Mouse (Mus musculus) heart, postnatal 14 days (tissue): Measurements from ENCODE around the gene Plekha6. TPM values are rescaled to one million over a fixed set of nuclear protein-coding genes. Genes with fewer than 3 reads are reported as not detected.

ENCODE experiments used
- DNase-seq, 2 experiments: peaks; one replicate each; pipeline ENCODE4 v3.0.0; 2021 to 2022
- intact Hi-C: fragments of 180-260 bp; cut with DNase I; formaldehyde crosslinking; loops from one replicate; pipeline ENCODE4 v1.15.1; 2025
- long read RNA-seq, 2 experiments: library from polyadenylated mRNA; stranded (forward); transcript quantifications; one replicate each; pipeline ENCODE4 v2.0.0; 2021
- total RNA-seq, 2 experiments: library from RNA; stranded (reverse); gene quantifications; 2 replicates each; pipeline ENCODE4 v1.2.3; 2021

The Plekha6 gene
- total RNA-seq: 10 to 100 TPM; 69.0 to 81.8 TPM
- long read RNA-seq, experiment 1, partial matches to known transcripts: 13 of 23 reads
- long read RNA-seq, experiment 1, other reads (novel, unspliced or antisense): 10 of 23 reads
- long read RNA-seq, experiment 2, partial matches to known transcripts: 7 of 22 reads
- long read RNA-seq, experiment 2, other reads (novel, unspliced or antisense): 14 of 22 reads

GRCm38 (mm10) chr1:133163820-133164431 is at the start of gene Plekha6:
Gene Plekha6, plus strand, starts transcription at chr1:133164210.
- DNase-seq: peak; percentile 40 to 43
- intact Hi-C loops: no loop called here

DNA sequence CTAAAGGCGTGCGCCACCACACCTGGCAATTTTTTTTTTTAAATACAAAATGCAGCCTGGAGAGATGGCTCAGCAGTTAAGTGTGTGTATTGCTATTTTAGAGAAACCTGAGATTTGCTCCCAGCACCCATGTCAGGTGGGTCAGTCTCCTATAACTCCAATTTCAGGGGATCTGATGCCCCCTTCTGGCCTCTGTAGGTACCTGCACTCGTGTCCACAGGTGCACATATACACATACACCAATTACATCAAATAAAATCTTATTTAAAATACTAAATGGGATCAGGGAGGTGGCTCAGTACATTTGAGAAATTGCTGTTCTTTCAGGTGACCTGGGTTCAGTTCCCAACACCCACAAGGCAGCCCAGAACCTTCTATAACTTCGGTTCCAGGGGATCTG is 47.9 kb upstream of the Plekha6 start:
- DNase-seq: no peak
- intact Hi-C loops: no loop called here

DNA sequence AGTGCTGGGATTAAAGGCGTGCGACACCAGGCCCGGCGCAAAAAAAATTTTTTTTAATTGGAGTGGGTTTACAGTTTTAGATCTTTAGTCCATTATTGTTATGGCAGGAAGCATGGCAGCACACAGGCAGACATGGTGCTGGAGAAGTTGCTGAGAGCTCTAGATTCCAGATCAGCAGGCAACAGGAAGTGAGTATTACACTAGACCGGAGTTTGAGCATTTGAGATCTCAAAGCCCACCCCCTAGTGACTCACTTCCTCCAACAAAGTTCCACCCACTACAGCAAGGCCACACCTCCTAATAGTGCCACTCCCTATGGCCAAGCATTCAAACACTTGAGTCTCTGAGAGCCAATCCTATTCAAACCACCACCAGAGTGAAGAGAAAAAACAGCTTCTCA is 45.9 kb upstream of the Plekha6 start:
- intact Hi-C loops: no loop called here
- no peak for DNase-seq

- no peak for DNase-seq
- intact Hi-C loops: no loop called here
Measured at GRCm38 (mm10) chr1:133118844-133119243, 45.2 kb upstream of the Plekha6 start.

- DNase-seq: no peak
- intact Hi-C loops: no loop called here
Measured at GRCm38 (mm10) chr1:133119931-133120712, 43.9 kb upstream of the Plekha6 start.

DNA sequence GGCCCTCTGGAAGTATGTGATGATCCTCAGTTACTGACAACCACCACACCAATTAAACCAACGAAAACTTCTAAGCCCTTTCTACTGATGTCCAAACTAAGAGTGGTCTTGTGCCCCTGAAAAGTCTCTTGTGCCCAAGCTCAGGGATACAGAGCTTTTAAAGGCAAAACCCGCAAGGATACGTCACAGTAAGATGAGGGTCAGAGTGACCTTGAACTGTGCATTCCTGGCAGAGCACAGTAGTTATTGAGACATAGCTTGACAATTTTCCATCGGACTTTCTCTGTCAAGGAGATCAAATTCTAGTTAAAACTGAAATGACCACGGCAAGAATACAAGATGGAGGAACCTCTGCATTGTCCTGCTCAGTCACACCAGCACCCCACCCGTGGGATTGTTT is 42.8 kb upstream of the Plekha6 start:
- intact Hi-C loops: no loop called here
- no peak for DNase-seq

- intact Hi-C loops: no loop called here
- DNase-seq: no peak
Measured at GRCm38 (mm10) chr1:133124137-133124536, 39.9 kb upstream of the Plekha6 start.

GRCm38 (mm10) chr1:133125640-133126364 is 38.2 kb upstream of the Plekha6 start:
- intact Hi-C loops: no loop called here
- DNase-seq: no peak

DNA sequence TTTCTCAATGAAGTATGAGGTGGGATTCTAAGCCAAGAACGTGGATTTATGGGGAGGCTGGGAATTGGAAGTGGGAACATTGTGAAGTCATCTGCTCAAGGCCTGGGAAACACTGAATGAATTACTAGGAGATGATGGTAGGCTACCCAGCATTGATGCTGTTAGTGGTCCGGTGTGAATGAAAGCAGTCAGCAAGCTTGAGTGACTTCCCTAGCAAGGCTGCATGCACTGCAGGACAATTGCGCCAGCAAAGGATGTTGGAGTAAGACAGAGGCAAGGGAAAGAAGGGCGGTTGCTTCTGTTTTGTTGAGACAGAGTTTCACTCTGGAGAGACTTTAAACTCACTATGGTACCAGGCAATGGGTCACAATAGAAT is 37.7 kb upstream of the Plekha6 start:
- no peak for DNase-seq
- intact Hi-C loops: no loop called here

DNA sequence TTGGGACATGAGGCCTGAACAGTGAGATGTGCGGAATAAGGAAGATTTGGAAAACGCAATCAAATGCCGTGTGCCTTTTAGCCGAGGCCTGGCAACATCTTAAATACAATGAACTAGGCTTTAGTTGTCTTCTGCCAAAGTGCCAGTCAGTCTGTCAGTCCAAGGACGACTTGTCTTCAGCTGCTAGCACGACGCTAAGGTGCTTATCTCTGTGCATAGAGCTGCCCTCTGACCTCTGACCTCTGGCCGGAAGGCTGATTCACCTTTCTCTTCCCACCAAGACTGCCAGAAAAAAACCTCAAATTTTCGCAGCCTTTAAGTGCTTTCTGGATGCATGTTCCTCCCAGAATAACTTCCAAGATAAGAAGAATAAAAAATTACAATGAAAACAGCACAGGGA is 36.7 kb upstream of the Plekha6 start:
- DNase-seq: no peak
- intact Hi-C loops: no loop called here

- intact Hi-C loops: no loop called here
- no peak for DNase-seq
Measured at GRCm38 (mm10) chr1:133129471-133130221, 34.4 kb upstream of the Plekha6 start.

- peak; percentile 97 for DNase-seq
- intact Hi-C loops: no loop called here
Measured at GRCm38 (mm10) chr1:133130638-133131560, 33.1 kb upstream of the Plekha6 start, which contains the start of gene Ppp1r15b. Gene Ppp1r15b, plus strand, starts transcription at chr1:133131143.

GRCm38 (mm10) chr1:133131561-133131905 is 32.5 kb upstream of the Plekha6 start:
- intact Hi-C loops: no loop called here

GRCm38 (mm10) chr1:133131936-133132335 is 32.1 kb upstream of the Plekha6 start:
- intact Hi-C loops: no loop called here
- peak; percentile 27 to 31 for DNase-seq

More at GRCm38 (mm10) chr1:133131561-133131905, 32.5 kb upstream of the Plekha6 start:
- DNase-seq: no peak

GRCm38 (mm10) chr1:133132388-133133326 is 31.4 kb upstream of the Plekha6 start:
- peak in 1 of 2 experiments; percentile 10 for DNase-seq
- intact Hi-C loops: no loop called here

- intact Hi-C loops: no loop called here
- no peak for DNase-seq
Measured at GRCm38 (mm10) chr1:133133425-133133824, 30.6 kb upstream of the Plekha6 start.

DNA sequence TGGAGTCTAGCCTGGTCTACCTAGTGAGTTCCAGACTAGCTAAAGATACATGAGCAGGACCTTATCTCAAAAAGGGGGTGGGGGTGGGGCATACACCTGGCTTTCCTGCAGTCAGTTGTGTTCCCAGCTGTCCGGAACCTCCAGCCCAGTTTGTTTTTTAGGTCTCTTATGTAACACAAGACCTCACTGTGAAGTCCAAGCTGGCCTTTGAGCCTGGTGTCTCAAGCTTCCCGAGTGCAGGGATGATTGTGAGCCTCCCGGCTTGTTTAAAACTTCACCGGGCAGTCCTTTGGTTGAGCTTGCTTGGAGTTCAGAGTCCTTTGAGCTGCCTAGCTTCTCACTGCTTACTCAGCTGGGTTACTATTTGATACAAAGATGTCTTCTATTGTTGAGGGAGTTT is 29.9 kb upstream of the Plekha6 start:
- no peak for DNase-seq
- intact Hi-C loops: no loop called here

DNA sequence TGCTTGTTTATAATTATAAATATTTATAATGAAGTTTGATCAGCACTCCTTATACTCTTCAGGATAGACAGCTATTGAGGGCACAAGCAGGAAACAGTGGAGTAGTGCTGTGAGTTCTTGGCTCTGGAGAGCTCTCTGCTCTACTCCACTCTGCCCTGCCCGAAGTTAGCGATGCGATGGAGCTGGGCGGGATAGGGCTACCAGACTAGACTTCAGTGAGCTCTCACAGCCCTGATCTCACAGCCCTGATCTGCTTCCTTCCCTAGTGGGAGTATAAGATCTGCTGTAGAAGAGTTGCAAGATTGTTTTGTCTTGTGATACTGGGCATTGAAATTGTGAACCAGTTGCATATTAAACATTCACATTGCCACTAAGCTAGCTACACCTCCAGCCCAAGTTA is 29.1 kb upstream of the Plekha6 start:
- intact Hi-C loops: no loop called here
- no peak for DNase-seq
